Mouse (Mus musculus) ES-E14 (cell line): ENCODE data around the gene Tgfbr2.

Source experiments
- CHD2 ChIP-seq: IDR thresholded peaks from 2 replicates; pipeline ENCODE4 v1.6.1; 2014; ENCODE audit warnings: mild to moderate bottlenecking, low read depth, low read length, inconsistent platforms
- HCFC1 ChIP-seq: IDR thresholded peaks from 2 replicates; pipeline ENCODE4 v1.6.1; 2012; ENCODE audit warnings: low read length, inconsistent platforms, borderline replicate concordance; ENCODE audit not compliant: insufficient read depth
- MAFK ChIP-seq: IDR thresholded peaks from 2 replicates; pipeline ENCODE4 v1.6.1; 2014; ENCODE audit warnings: mild to moderate bottlenecking, low read depth, low read length, inconsistent platforms; ENCODE audit not compliant: insufficient read depth
- ZC3H11A ChIP-seq: IDR thresholded peaks from 2 replicates; pipeline ENCODE4 v1.6.1; 2012; ENCODE audit warnings: low read depth, mild to moderate bottlenecking, inconsistent platforms, low read length, borderline replicate concordance
- ZNF384 ChIP-seq: IDR thresholded peaks from 2 replicates; pipeline ENCODE4 v1.6.1; 2012; ENCODE audit warnings: low read depth, low read length, inconsistent platforms

DNA sequence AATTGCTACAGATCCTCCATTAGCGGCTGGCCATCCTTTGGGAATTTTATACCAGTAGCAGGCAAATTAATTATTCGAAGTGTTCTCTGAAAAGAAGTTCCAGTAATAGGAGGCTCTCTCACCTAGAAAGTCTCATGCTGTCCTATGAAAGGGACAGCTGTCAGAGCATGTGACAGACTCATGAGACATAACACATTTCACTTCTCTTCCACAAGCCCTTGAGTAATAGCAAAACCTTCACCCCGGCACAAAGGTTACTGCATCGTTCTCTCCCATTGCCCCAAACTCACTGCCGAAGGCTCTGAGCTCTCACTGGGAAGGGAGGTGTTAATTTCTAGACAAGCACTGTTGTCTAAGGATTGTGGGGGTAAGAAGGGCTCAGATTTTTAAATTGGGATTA is 38.3 kb downstream of the Tgfbr2 start:
- TF ChIP-seq ZC3H11A (no peak), CHD2 (no peak), HCFC1 (no peak), MAFK (no peak), ZNF384 (no peak)
